Mouse (Mus musculus): ENCODE measurements around the gene Bend6. TPM values are rescaled to one million over a fixed set of nuclear protein-coding genes. Genes with fewer than 3 reads are reported as not detected.

The Bend6 gene
- total RNA-seq (2021) = 1 to 10 TPM; 1.4 to 1.9 TPM
- 0.10 and 0.23 TPM in 2 replicates for polyA plus RNA-seq (2012; rRNA removed)
- long read RNA-seq, partial matches to known transcripts = 0 of 1 reads
- long read RNA-seq, other reads (novel, unspliced or antisense) = 0 of 1 reads

- DNase-seq = peak; percentile 81
Measured at GRCm38 (mm10) chr1:33907421-33908190, at the start of gene Bend6. TSS of gene Bend6 (minus strand) at chr1:33907816.

DNA sequence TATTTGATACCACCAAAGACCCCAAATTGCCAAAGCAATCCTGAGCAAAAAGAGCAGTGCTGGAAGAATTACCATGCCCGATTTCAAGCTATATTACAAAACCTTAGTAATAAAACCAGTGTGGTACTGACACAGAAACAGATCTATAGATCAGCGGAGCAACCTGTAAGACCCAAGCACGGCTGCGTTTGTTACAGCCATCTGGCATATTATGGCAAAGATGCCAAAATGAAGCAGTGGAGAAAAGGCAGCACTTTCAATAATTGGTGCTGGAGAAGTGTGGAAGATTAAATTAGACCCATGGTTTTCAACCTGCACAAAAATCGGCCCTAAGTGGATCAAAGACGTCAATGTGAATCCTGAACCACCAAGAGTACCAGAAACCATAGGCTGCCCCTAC is 48.0 kb upstream of the Bend6 start:
- no peak for DNase-seq

- DNase-seq = no peak
Measured at GRCm38 (mm10) chr1:33948511-33948910, 40.9 kb upstream of the Bend6 start.

DNA sequence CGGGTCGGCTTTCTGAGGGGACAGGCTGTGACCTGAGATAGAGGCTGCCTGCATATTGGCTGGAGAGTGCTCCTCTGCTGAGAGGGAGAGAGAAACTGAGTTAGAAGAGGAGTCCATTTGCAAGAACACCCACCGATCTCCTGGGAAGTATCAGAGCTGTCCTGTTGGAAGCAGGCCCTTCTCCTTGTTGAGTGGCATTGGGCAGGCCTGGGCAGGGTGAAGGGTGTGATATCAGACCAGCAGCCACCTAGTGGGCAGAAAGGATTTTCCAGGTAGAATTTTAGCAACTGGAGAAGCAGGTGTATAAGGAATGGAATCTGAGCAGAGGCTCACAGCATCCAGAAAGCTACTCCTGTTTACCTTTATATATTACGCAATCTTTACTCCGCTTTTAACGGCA is 40.2 kb upstream of the Bend6 start:
- no peak for DNase-seq

- no peak for DNase-seq
Measured at GRCm38 (mm10) chr1:33946601-33947395, 39.2 kb upstream of the Bend6 start.

DNA sequence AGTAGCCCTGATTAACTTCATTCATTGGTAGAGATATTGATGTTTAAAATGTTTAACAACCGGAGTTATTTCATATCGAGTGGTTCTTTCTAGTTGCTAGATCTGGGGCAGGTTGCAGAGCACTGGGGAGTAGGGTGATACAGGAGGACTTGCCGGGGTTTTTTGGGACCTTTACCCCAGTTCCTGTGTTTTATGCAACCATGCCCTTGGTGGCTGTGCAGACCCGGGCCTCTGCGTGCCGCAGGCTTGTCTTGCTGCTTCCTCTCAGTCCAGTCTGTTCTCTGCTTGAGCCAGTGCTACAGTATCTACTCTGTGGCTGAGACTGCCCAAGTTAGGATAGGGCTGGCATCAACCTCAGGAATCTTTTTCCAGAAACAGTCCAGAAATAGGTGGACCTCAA is 38.1 kb upstream of the Bend6 start:
- no peak for DNase-seq

- DNase-seq = peak; percentile 56
Measured at GRCm38 (mm10) chr1:33944977-33945750, 37.5 kb upstream of the Bend6 start.

DNA sequence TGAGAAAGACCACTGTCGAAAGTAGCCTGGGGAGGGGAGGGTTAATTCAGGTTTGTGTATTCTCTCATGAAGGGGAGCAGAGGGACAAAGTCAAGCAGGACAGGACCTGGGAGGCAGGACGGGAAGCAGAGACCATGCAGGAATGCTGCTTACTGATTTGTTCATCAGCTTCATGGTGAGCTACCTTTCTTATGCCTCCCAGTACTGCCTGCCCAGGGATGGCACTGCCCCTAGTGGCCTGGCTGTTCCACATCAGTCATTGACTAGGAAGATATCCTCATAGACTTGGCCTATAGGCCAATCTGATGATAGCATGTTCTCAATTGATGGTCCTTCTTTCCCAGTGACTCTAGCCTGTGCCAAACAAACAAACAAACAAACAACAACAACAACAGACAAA is 36.3 kb upstream of the Bend6 start:
- DNase-seq = no peak

DNA sequence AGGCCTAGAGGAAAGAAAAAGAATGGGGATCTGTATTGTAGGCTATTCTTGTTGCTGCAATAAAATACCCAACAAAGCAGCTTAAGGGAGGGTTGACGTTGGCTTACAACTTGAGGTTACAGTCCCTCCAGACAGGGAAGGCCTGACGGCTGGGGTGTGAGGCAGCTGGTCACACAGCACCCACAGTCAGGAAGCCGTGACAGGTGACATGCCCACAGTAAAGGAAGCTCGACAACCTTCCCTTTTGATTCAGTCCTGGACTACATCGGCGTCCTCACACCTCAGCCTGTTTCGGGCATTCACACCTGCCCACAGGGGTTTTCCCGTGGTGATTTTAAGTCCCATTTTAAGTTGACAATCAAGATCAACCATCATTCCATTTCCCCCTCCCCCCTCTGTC is 35.0 kb upstream of the Bend6 start:
- DNase-seq = no peak

- no peak for DNase-seq
Measured at GRCm38 (mm10) chr1:33940364-33940928, 32.8 kb upstream of the Bend6 start.

DNA sequence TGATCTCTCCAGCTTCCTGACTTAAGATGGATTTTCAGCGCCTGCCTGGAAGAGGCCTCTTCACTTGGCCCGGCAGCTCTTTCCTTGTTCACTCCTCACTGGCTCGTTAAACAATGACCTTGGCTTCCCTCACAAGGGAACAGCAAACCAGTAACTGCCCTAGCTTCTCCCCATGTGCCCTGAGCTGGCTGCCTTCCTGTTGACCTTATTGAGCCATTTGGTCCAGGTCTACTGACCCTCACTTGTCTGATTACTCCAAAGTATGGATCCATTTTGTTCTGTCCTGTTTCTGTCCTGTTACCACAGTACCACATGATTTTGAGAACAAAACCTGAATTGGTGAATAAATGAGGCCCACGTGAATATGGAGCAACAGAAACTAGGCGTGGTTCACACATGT is 32.2 kb upstream of the Bend6 start:
- no peak for DNase-seq

DNA sequence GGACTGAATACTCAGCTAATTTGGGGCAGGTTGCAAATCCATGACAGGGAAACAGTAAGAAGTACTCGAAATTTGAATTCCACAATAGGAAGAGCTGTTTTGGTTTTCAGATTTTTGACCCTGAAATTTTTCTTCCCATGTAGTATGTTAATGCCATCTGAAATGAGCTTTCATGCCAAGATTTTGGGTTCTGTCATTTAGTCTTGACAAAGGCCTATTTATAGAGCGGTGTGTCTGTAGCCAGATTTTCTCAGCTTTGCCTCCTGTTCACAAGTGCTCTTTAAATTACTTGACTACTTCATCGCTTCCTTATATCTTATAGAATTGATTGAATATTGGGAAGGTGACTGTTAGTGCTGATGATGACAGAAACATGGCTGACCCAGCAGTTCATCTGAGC is 28.3 kb upstream of the Bend6 start:
- DNase-seq = no peak

- DNase-seq = no peak
Measured at GRCm38 (mm10) chr1:33932845-33933499, 25.4 kb upstream of the Bend6 start.

- no peak for DNase-seq
Measured at GRCm38 (mm10) chr1:33932196-33932595, 24.6 kb upstream of the Bend6 start.

DNA sequence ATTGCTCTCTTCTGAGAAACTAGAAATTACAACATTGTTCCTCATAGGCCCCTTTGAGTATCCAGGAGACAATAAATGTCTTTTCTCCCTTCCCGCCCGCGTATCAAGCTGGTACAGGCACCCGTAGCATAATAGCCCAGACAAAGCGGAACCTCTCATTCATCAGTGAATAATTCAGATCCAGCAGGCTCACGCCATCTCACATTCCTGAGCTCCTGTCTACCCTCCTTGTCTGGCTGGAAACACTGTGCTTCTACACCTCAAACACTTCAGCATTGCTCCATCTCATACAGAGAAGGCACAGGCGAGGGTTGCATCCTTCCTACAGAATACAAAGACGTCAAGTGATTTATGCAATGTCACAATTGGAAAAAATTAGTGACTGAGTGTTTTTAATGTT is 24.2 kb upstream of the Bend6 start:
- no peak for DNase-seq

DNA sequence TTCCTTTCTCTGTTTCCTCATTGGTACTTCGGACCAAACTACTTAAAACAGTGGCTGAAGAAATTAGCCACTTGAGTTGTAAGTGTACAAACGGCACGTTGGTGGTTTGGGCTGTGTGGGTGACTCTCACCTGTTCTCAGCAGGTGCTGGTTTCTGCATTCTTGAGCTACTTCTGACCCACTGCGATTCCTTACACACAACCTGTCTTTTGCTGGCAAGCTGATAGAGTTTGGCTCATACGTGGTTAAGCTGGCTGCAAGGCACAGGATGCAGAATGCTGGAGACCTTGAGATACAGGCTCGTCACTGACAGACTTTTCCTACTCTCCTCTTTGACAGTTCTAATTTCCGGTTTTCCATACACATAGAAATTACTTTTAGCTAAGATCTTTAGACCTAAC is 19.9 kb upstream of the Bend6 start:
- DNase-seq = no peak

GRCm38 (mm10) chr1:33925283-33925682 is 17.7 kb upstream of the Bend6 start:
- DNase-seq = no peak

- no peak for DNase-seq
Measured at GRCm38 (mm10) chr1:33922975-33923374, 15.4 kb upstream of the Bend6 start.

DNA sequence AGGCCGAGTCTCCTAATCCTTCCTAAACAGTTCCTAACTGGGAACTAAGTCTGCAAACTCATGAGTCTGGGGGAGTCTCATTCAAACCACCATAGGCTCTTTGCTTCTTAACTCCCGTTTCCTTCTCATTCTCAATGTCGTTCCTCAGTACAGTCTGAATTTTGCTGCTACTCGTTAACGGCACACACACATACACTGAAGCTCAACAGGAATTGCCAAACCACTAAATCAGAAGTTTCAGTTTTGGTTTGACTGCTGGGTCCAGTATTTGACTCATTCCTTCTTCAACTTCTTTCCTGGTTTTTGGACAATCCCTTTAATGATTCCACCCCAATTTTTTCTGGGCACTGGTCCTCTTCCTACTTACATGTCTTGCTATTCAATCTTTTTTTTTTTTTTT is 8.9 kb upstream of the Bend6 start:
- DNase-seq = no peak

DNA sequence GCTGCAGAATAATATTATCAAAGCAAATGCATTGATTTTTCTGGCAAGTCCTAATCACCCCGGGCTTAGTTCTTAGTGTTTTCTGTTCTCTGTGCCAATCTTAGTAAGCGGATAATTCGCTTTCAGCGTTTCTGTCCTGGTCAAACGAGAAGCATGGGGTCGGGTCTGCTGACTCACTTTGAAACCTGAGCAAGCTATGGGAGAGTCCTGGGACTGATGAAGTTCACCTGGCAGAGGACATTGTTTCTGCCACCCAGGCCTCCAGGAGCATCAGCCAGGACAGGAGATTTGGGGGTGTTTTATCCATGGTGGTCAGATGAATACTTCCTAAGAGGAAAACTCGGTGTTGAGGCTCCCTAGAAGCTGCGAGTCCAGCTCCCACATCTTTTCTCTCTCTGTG is 4.0 kb upstream of the Bend6 start:
- DNase-seq = no peak

GRCm38 (mm10) chr1:33908191-33908962 is 761 bp upstream of the Bend6 start, which contains the start of gene Dst:
TSS of gene Dst (plus strand) at chr1:33908225.
- no peak for DNase-seq
